Mouse (Mus musculus): ENCODE measurements at regions not wholly inside any gene's neighbourhood (a gene's known extent, or its start where the extent isn't known, plus 50 kb on each side); places are given as distances from the start of the nearest gene placed in this dataset.

- TF ChIP-seq CTCF (IDR thresholded peaks at IDR 0.05; ENCODE audit: control insufficient read depth, insufficient read depth, low read length): no peak
- Histone ChIP-seq H3K27ac (ENCODE audit: control insufficient read depth, insufficient read depth, low read depth, low read length, poor library complexity) (no peak overlapping the region), H3K4me3 (replicated peaks; ENCODE audit: control insufficient read depth, low read depth, low read length) (no peak overlapping the region), H3K4me1 (ENCODE audit: control insufficient read depth, insufficient read depth, low read length) (no peaks in the 10 kb centered on the region)
- 68% methylated on average over 2 of the region's 2 CpGs for WGBS
Measured at GRCm38 (mm10) chr7:116946448-116946847, 434.3 kb upstream of the Xylt1 start.

GRCm38 (mm10) chr7:116959196-116959895 is 421.4 kb upstream of the Xylt1 start:
- Histone ChIP-seq H3K4me3 (replicated peaks; ENCODE audit: control insufficient read depth, low read depth, low read length) (no peak overlapping the region), H3K4me1 (ENCODE audit: control insufficient read depth, insufficient read depth, low read length) (no peaks in the 10 kb centered on the region), H3K27ac (ENCODE audit: control insufficient read depth, insufficient read depth, low read depth, low read length, poor library complexity) (no peak overlapping the region)
- TF ChIP-seq POLR2A (IDR thresholded peaks at IDR 0.05; ENCODE audit: borderline replicate concordance, control insufficient read depth, low read depth, low read length) (no peak), CTCF (IDR thresholded peaks at IDR 0.05; ENCODE audit: control insufficient read depth, insufficient read depth, low read length) (no peak)
- WGBS: 77% methylated on average over 14 of the region's 14 CpGs

GRCm38 (mm10) chr7:116963839-116964238 is 416.9 kb upstream of the Xylt1 start:
- WGBS: 70% methylated on average over 6 of the region's 6 CpGs
- TF ChIP-seq POLR2A (IDR thresholded peaks at IDR 0.05; ENCODE audit: borderline replicate concordance, control insufficient read depth, low read depth, low read length) (no peak), CTCF (IDR thresholded peaks at IDR 0.05; ENCODE audit: control insufficient read depth, insufficient read depth, low read length) (no peak)
- no peak overlapping the region for H3K4me3 ChIP-seq (replicated peaks; ENCODE audit: control insufficient read depth, low read depth, low read length)
- H3K4me1 ChIP-seq (ENCODE audit: control insufficient read depth, insufficient read depth, low read length): no peaks in the 10 kb centered on the region
- no peak overlapping the region for H3K27ac ChIP-seq (ENCODE audit: control insufficient read depth, insufficient read depth, low read depth, low read length, poor library complexity)

GRCm38 (mm10) chr7:116991351-116991750 is 389.4 kb upstream of the Xylt1 start:
- Histone ChIP-seq H3K27ac (ENCODE audit: control insufficient read depth, insufficient read depth, low read depth, low read length, poor library complexity) (no peak overlapping the region), H3K4me1 (ENCODE audit: control insufficient read depth, insufficient read depth, low read length) (no peaks in the 10 kb centered on the region), H3K4me3 (replicated peaks; ENCODE audit: control insufficient read depth, low read depth, low read length) (no peak overlapping the region)
- TF ChIP-seq CTCF (IDR thresholded peaks at IDR 0.05; ENCODE audit: control insufficient read depth, insufficient read depth, low read length) (no peak), POLR2A (IDR thresholded peaks at IDR 0.05; ENCODE audit: borderline replicate concordance, control insufficient read depth, low read depth, low read length) (no peak)
- WGBS: 41% methylated on average over 2 of the region's 2 CpGs

- Histone ChIP-seq H3K4me3 (replicated peaks; ENCODE audit: control insufficient read depth, low read depth, low read length) (no peak overlapping the region), H3K4me1 (ENCODE audit: control insufficient read depth, insufficient read depth, low read length) (no peaks in the 10 kb centered on the region), H3K27ac (ENCODE audit: control insufficient read depth, insufficient read depth, low read depth, low read length, poor library complexity) (no peak overlapping the region)
- TF ChIP-seq CTCF (IDR thresholded peaks at IDR 0.05; ENCODE audit: control insufficient read depth, insufficient read depth, low read length): no peak
- no peak for TF ChIP-seq POLR2A (IDR thresholded peaks at IDR 0.05; ENCODE audit: borderline replicate concordance, control insufficient read depth, low read depth, low read length)
Measured at GRCm38 (mm10) chr7:116992166-116992565, 388.6 kb upstream of the Xylt1 start.

- Histone ChIP-seq H3K27ac (ENCODE audit: control insufficient read depth, insufficient read depth, low read depth, low read length, poor library complexity) (no peak overlapping the region), H3K4me3 (replicated peaks; ENCODE audit: control insufficient read depth, low read depth, low read length) (no peak overlapping the region), H3K4me1 (ENCODE audit: control insufficient read depth, insufficient read depth, low read length) (no peaks in the 10 kb centered on the region)
- WGBS: 80% methylated on average over 3 of the region's 3 CpGs
- TF ChIP-seq POLR2A (IDR thresholded peaks at IDR 0.05; ENCODE audit: borderline replicate concordance, control insufficient read depth, low read depth, low read length) (no peak), CTCF (IDR thresholded peaks at IDR 0.05; ENCODE audit: control insufficient read depth, insufficient read depth, low read length) (no peak)
Measured at GRCm38 (mm10) chr7:116995770-116996169, 385.0 kb upstream of the Xylt1 start.

- H3K4me3 ChIP-seq (replicated peaks; ENCODE audit: control insufficient read depth, low read depth, low read length): no peak overlapping the region
- H3K4me1 ChIP-seq (ENCODE audit: control insufficient read depth, insufficient read depth, low read length): no peaks in the 10 kb centered on the region
- H3K27ac ChIP-seq (ENCODE audit: control insufficient read depth, insufficient read depth, low read depth, low read length, poor library complexity): no peak overlapping the region
- no peak for TF ChIP-seq CTCF (IDR thresholded peaks at IDR 0.05; ENCODE audit: control insufficient read depth, insufficient read depth, low read length)
- no peak for TF ChIP-seq POLR2A (IDR thresholded peaks at IDR 0.05; ENCODE audit: borderline replicate concordance, control insufficient read depth, low read depth, low read length)
Measured at GRCm38 (mm10) chr7:117003167-117003566, 377.6 kb upstream of the Xylt1 start.

- Histone ChIP-seq H3K4me3 (replicated peaks; ENCODE audit: control insufficient read depth, low read depth, low read length) (no peak overlapping the region), H3K27ac (ENCODE audit: control insufficient read depth, insufficient read depth, low read depth, low read length, poor library complexity) (no peak overlapping the region), H3K4me1 (ENCODE audit: control insufficient read depth, insufficient read depth, low read length) (no peaks in the 10 kb centered on the region)
- WGBS: 63% methylated on average over 1 of the region's 1 CpGs
- TF ChIP-seq POLR2A (IDR thresholded peaks at IDR 0.05; ENCODE audit: borderline replicate concordance, control insufficient read depth, low read depth, low read length) (no peak), CTCF (IDR thresholded peaks at IDR 0.05; ENCODE audit: control insufficient read depth, insufficient read depth, low read length) (no peak)
Measured at GRCm38 (mm10) chr7:117018349-117018748, 362.4 kb upstream of the Xylt1 start.

GRCm38 (mm10) chr7:117021716-117022115 is 359.1 kb upstream of the Xylt1 start:
- WGBS: 47% methylated on average over 4 of the region's 4 CpGs
- no peak overlapping the region for H3K4me3 ChIP-seq (replicated peaks; ENCODE audit: control insufficient read depth, low read depth, low read length)
- no peaks in the 10 kb centered on the region for H3K4me1 ChIP-seq (ENCODE audit: control insufficient read depth, insufficient read depth, low read length)
- no peak overlapping the region for H3K27ac ChIP-seq (ENCODE audit: control insufficient read depth, insufficient read depth, low read depth, low read length, poor library complexity)
- TF ChIP-seq POLR2A (IDR thresholded peaks at IDR 0.05; ENCODE audit: borderline replicate concordance, control insufficient read depth, low read depth, low read length) (no peak), CTCF (IDR thresholded peaks at IDR 0.05; ENCODE audit: control insufficient read depth, insufficient read depth, low read length) (no peak)
